Mouse (Mus musculus): Measurements from ENCODE around the gene Inip. TPM values are rescaled to one million over a fixed set of nuclear protein-coding genes. Genes with fewer than 3 reads are reported as not detected.

Gene Inip
- polyA plus RNA-seq, 1 experiment from 2014 or later: 78.5 TPM

- no peak for ATAC-seq (ENCODE audit: insufficient number of reproducible peaks, insufficient read depth, low FRiP score, low TSS enrichment, low read depth)
- H3K9me3 ChIP-seq: no peaks in the 10 kb centered on the region
- 59% methylated on average over 7 of the region's 7 CpGs for WGBS
- H3K4me1 ChIP-seq (replicated peaks): peaks cover 14% of the 10 kb centered on the region
- H3K27me3 ChIP-seq: no peaks in the 10 kb centered on the region
- H3K4me3 ChIP-seq (replicated peaks): no peak overlapping the region
- no peak overlapping the region for H3K9ac ChIP-seq (replicated peaks)
- H3K4me2 ChIP-seq: no peak overlapping the region
- H3K36me3 ChIP-seq: no peaks in the 10 kb centered on the region
- no peak overlapping the region for H3K27ac ChIP-seq
These were observed 22.1 kb upstream of the Inip start for GRCm38 (mm10) chr4:59823470-59823869.

DNA sequence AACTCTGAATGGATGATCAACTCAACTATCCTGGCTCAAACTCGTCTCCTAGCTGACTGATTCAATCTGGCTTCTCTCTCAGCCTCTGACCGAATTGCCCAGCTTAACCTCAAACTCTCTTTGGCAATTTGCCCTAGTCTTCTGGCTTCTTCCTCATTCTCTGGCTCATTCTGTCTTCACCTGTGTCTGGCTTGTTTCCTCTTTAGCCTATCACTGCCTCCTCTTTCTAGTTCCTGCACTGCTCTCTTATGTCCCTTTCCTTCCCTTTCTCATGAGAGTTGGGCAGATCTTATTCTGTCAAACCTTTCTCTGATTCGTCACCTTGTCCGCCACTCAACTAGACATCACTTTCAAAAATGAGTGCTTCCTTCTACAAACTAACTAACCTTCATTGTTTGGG, 20.7 kb upstream of the Inip start:
- Histone ChIP-seq H3K4me1 (replicated peaks) (peaks cover 14% of the 10 kb centered on the region), H3K4me2 (no peak overlapping the region), H3K4me3 (replicated peaks) (no peak overlapping the region), H3K36me3 (no peaks in the 10 kb centered on the region), H3K9me3 (no peaks in the 10 kb centered on the region), H3K9ac (replicated peaks) (no peak overlapping the region), H3K27ac (no peak overlapping the region), H3K27me3 (no peaks in the 10 kb centered on the region)
- 86% methylated on average over 4 of the region's 4 CpGs for WGBS
- no peak for ATAC-seq (ENCODE audit: insufficient number of reproducible peaks, insufficient read depth, low FRiP score, low TSS enrichment, low read depth)

- ATAC-seq (ENCODE audit: insufficient number of reproducible peaks, insufficient read depth, low FRiP score, low TSS enrichment, low read depth): no peak
- no peak overlapping the region for H3K4me3 ChIP-seq (replicated peaks)
- no peak overlapping the region for H3K27ac ChIP-seq
- no peaks in the 10 kb centered on the region for H3K27me3 ChIP-seq
- no peak overlapping the region for H3K9ac ChIP-seq (replicated peaks)
- 86% methylated on average over 1 of the region's 1 CpGs for WGBS
- H3K36me3 ChIP-seq: no peaks in the 10 kb centered on the region
- H3K4me1 ChIP-seq (replicated peaks): peaks cover 14% of the 10 kb centered on the region
- no peaks in the 10 kb centered on the region for H3K9me3 ChIP-seq
- no peak overlapping the region for H3K4me2 ChIP-seq
These were observed 20.1 kb upstream of the Inip start for GRCm38 (mm10) chr4:59821516-59821915.

DNA sequence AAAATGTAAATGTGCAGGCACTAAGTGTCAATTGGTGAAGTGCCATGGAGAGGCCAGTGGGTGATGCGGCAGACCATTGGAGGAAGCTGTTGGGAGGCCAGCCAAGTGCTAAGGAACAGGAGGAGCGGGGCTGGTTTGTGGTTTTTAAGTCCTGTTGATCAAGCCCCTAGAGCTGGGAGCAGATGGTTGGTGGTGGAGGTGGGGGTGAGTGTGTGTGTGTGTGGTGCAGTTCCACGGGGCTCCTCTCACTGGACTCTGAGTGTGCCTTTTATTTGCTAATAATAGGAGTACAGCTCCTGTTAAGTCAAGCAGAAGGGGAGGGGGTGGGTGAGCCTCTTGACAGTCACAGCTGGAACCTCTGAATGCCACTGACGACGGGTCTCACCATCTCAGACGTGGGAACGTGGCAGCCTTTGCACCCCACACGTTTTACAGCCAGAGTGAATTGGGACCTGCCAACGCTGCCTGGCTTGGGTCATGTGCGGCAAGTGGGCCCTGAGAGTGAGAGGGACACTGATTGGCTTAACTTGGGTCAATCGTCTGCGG, 18.2 kb upstream of the Inip start:
- Histone ChIP-seq H3K4me2 (no peak overlapping the region), H3K9me3 (no peaks in the 10 kb centered on the region), H3K4me3 (replicated peaks) (no peak overlapping the region), H3K9ac (replicated peaks) (no peak overlapping the region), H3K27ac (peak overlapping the region; percentile 45; the same call in 1 of the 2 replicates), H3K4me1 (replicated peaks) (peaks cover 14% of the 10 kb centered on the region), H3K36me3 (no peaks in the 10 kb centered on the region), H3K27me3 (no peaks in the 10 kb centered on the region)
- no peak for ATAC-seq (ENCODE audit: insufficient number of reproducible peaks, insufficient read depth, low FRiP score, low TSS enrichment, low read depth)
- WGBS: 46% methylated on average over 12 of the region's 12 CpGs

- 61% methylated on average over 7 of the region's 7 CpGs for WGBS
- Histone ChIP-seq H3K27me3 (no peaks in the 10 kb centered on the region), H3K9ac (replicated peaks) (no peak overlapping the region), H3K4me2 (no peak overlapping the region), H3K4me1 (replicated peaks) (peaks cover 14% of the 10 kb centered on the region), H3K36me3 (no peaks in the 10 kb centered on the region), H3K27ac (peak overlapping the region; percentile 45; the same call in 1 of the 2 replicates), H3K9me3 (no peaks in the 10 kb centered on the region), H3K4me3 (replicated peaks) (no peak overlapping the region)
- ATAC-seq (ENCODE audit: insufficient number of reproducible peaks, insufficient read depth, low FRiP score, low TSS enrichment, low read depth): no peak
These were observed 17.7 kb upstream of the Inip start for GRCm38 (mm10) chr4:59819054-59819472.

DNA sequence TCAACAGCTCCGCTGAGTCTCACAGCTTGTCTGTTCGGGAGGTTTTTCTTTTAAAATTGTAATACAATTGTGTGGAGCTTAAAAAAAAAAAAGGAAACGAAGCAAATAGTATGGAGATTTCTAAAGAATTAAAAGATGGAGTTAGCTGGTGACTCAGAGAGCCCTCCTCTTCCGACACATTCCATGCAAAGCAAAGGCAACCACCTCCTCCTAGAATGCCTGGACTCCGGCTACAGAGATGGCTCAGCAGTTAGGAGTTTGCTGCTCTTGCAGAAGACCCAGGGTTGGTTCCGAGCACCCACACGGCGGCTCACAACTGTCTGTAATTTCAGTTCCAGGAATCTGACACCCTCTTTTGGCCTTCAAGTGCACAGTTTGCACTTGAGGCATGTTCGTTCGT, 17.1 kb upstream of the Inip start:
- no peak for ATAC-seq (ENCODE audit: insufficient number of reproducible peaks, insufficient read depth, low FRiP score, low TSS enrichment, low read depth)
- no peaks in the 10 kb centered on the region for H3K27me3 ChIP-seq
- peaks cover 14% of the 10 kb centered on the region for H3K4me1 ChIP-seq (replicated peaks)
- no peaks in the 10 kb centered on the region for H3K9me3 ChIP-seq
- H3K4me2 ChIP-seq: no peak overlapping the region
- WGBS: 86% methylated on average over 10 of the region's 10 CpGs
- H3K9ac ChIP-seq (replicated peaks): no peak overlapping the region
- H3K4me3 ChIP-seq (replicated peaks): no peak overlapping the region
- no peaks in the 10 kb centered on the region for H3K36me3 ChIP-seq
- H3K27ac ChIP-seq: no peak overlapping the region

GRCm38 (mm10) chr4:59817790-59818189, 16.4 kb upstream of the Inip start:
- Histone ChIP-seq H3K27ac (no peak overlapping the region), H3K9ac (replicated peaks) (no peak overlapping the region), H3K4me3 (replicated peaks) (no peak overlapping the region), H3K4me2 (no peak overlapping the region), H3K4me1 (replicated peaks) (peaks cover 14% of the 10 kb centered on the region), H3K9me3 (no peaks in the 10 kb centered on the region), H3K27me3 (no peaks in the 10 kb centered on the region), H3K36me3 (no peaks in the 10 kb centered on the region)
- ATAC-seq (ENCODE audit: insufficient number of reproducible peaks, insufficient read depth, low FRiP score, low TSS enrichment, low read depth): no peak
- 63% methylated on average over 5 of the region's 5 CpGs for WGBS

GRCm38 (mm10) chr4:59816477-59816876, 15.1 kb upstream of the Inip start:
- no peak for ATAC-seq (ENCODE audit: insufficient number of reproducible peaks, insufficient read depth, low FRiP score, low TSS enrichment, low read depth)
- Histone ChIP-seq H3K27ac (no peak overlapping the region), H3K4me1 (replicated peaks) (peaks cover 14% of the 10 kb centered on the region), H3K36me3 (no peaks in the 10 kb centered on the region), H3K27me3 (no peaks in the 10 kb centered on the region), H3K4me2 (no peak overlapping the region), H3K9ac (replicated peaks) (no peak overlapping the region), H3K4me3 (replicated peaks) (no peak overlapping the region), H3K9me3 (no peaks in the 10 kb centered on the region)
- WGBS: 80% methylated on average over 9 of the region's 9 CpGs

DNA sequence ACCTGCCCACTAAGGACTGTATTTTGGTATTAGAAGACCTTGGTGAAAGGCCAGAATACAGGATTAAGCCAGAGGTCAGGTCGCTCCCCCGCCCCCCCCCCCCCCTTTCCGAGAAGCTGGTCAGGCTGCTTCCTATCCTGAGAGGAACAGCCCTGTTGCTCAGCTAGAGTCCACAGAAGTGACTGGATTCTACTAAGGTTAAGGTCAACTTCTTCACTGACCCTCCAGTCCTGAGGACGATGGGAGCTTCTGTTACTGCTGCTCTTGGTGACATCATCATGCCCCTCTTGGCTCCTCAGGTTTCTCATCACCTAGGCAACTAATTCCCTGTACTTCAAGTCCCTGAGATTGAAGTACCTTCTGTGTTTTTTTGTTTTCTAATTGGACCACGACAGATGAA, 14.6 kb upstream of the Inip start:
- no peaks in the 10 kb centered on the region for H3K9me3 ChIP-seq
- no peak for ATAC-seq (ENCODE audit: insufficient number of reproducible peaks, insufficient read depth, low FRiP score, low TSS enrichment, low read depth)
- no peak overlapping the region for H3K27ac ChIP-seq
- no peaks in the 10 kb centered on the region for H3K27me3 ChIP-seq
- WGBS: 74% methylated on average over 5 of the region's 5 CpGs
- H3K9ac ChIP-seq (replicated peaks): no peak overlapping the region
- no peaks in the 10 kb centered on the region for H3K36me3 ChIP-seq
- H3K4me3 ChIP-seq (replicated peaks): no peak overlapping the region
- H3K4me2 ChIP-seq: no peak overlapping the region
- peaks cover 14% of the 10 kb centered on the region for H3K4me1 ChIP-seq (replicated peaks)

- H3K36me3 ChIP-seq: no peaks in the 10 kb centered on the region
- peaks cover 14% of the 10 kb centered on the region for H3K4me1 ChIP-seq (replicated peaks)
- H3K27ac ChIP-seq: no peak overlapping the region
- H3K4me2 ChIP-seq: no peak overlapping the region
- WGBS: 87% methylated on average over 4 of the region's 4 CpGs
- H3K4me3 ChIP-seq (replicated peaks): no peak overlapping the region
- no peak overlapping the region for H3K9ac ChIP-seq (replicated peaks)
- no peaks in the 10 kb centered on the region for H3K27me3 ChIP-seq
- no peaks in the 10 kb centered on the region for H3K9me3 ChIP-seq
- no peak for ATAC-seq (ENCODE audit: insufficient number of reproducible peaks, insufficient read depth, low FRiP score, low TSS enrichment, low read depth)
These were observed 13.9 kb upstream of the Inip start for GRCm38 (mm10) chr4:59815121-59815810.

- Histone ChIP-seq H3K36me3 (no peaks in the 10 kb centered on the region), H3K4me2 (no peak overlapping the region), H3K27ac (no peak overlapping the region), H3K9me3 (no peaks in the 10 kb centered on the region), H3K27me3 (no peaks in the 10 kb centered on the region), H3K4me1 (replicated peaks) (peaks cover 7% of the 10 kb centered on the region), H3K9ac (replicated peaks) (no peak overlapping the region), H3K4me3 (replicated peaks) (no peak overlapping the region)
- 69% methylated on average over 7 of the region's 7 CpGs for WGBS
- ATAC-seq (ENCODE audit: insufficient number of reproducible peaks, insufficient read depth, low FRiP score, low TSS enrichment, low read depth): no peak
These were observed 12.7 kb upstream of the Inip start for GRCm38 (mm10) chr4:59814094-59814493.

DNA sequence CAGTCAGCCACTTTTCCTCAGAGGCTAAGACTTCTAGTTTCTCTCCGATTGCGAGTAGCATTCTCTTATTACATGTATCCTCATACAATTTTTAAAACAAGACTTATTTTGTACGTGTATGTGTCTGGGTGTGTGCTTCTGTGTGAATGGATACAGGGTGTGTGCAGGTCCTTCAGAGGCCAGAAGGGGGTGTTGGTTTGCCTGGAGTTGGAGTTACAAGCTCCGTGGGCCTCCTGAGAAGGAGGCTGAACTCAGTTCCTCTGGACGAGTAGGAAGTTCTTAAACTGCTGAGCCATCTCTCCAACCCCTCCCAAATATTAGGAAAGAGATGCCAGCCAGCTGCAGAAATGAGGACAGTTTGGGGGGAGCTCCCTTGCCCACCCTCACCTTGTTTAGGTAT, 7.0 kb upstream of the Inip start:
- Histone ChIP-seq H3K9me3 (no peaks in the 10 kb centered on the region), H3K36me3 (no peaks in the 10 kb centered on the region), H3K9ac (replicated peaks) (no peak overlapping the region), H3K4me3 (replicated peaks) (no peak overlapping the region), H3K4me2 (no peak overlapping the region), H3K4me1 (replicated peaks) (peaks cover 8% of the 10 kb centered on the region), H3K27me3 (no peaks in the 10 kb centered on the region), H3K27ac (no peak overlapping the region)
- ATAC-seq (ENCODE audit: insufficient number of reproducible peaks, insufficient read depth, low FRiP score, low TSS enrichment, low read depth): no peak
- 78% methylated on average over 5 of the region's 5 CpGs for WGBS

Measured in limb, embryonic 12.5 days (tissue).